Mouse (Mus musculus) heart, embryonic 14.5 days (tissue): ENCODE results near the gene Dcst2. TPM values are rescaled to one million over a fixed set of nuclear protein-coding genes. Genes with fewer than 3 reads are reported as not detected.

ENCODE experiments used
- ATAC-seq: fragments of 200-750 bp; cut with Nextera tagmentation; 2 replicates; pipeline ENCODE4 v1.8.0; 2017; ENCODE audit warnings: low read depth, moderate TSS enrichment; ENCODE audit not compliant: insufficient number of reproducible peaks, insufficient read depth, low FRiP score
- H3K27ac ChIP-seq, 2 experiments: fragments of 200-500 bp in 1 of 2; fragments of 300-500 bp in 1 of 2; sonication (generic) in 1 of 2; replicated peaks in 1 of 2; 2 replicates each; pipeline ENCODE4 v1.5.1; 2012 to 2014; ENCODE audit warnings: low read depth in 2 of 2, low read length in 2 of 2, control low read depth in 1 of 2, mild to moderate bottlenecking in 1 of 2, mixed read lengths in 1 of 2; ENCODE audit not compliant: control insufficient read depth in 1 of 2, insufficient read depth in 1 of 2
- H3K27me3 ChIP-seq: fragments of 300-500 bp; sonication (generic); 2 replicates; pipeline ENCODE4 v1.6.1; 2014; ENCODE audit warnings: mild to moderate bottlenecking, low read length, control low read depth; ENCODE audit not compliant: control insufficient read depth, insufficient read depth
- H3K36me3 ChIP-seq: fragments of 300-500 bp; sonication (generic); 2 replicates; pipeline ENCODE4 v1.6.1; 2014; ENCODE audit warnings: mild to moderate bottlenecking, control low read depth, low read length, mixed read lengths; ENCODE audit not compliant: control insufficient read depth, insufficient read depth
- H3K4me1 ChIP-seq, 2 experiments: fragments of 200-500 bp in 1 of 2; fragments of 300-500 bp in 1 of 2; sonication (generic) in 1 of 2; 2 replicates each; pipeline ENCODE4 v1.6.1; 2012 to 2014; ENCODE audit warnings: low read length in 2 of 2, control low read depth in 1 of 2, mixed read lengths in 1 of 2; ENCODE audit not compliant: control insufficient read depth in 2 of 2, insufficient read depth in 2 of 2
- H3K4me2 ChIP-seq: fragments of 300-500 bp; sonication (generic); 2 replicates; pipeline ENCODE4 v1.6.1; 2014; ENCODE audit warnings: mild to moderate bottlenecking, low read length
- H3K4me3 ChIP-seq, 2 experiments: fragments of 200-500 bp in 1 of 2; fragments of 300-500 bp in 1 of 2; sonication (generic) in 1 of 2; 2 replicates each; pipeline ENCODE4 v1.5.1; 2012 to 2014; ENCODE audit warnings: low read length in 2 of 2, mild to moderate bottlenecking in 2 of 2, control low read depth in 1 of 2, low read depth in 1 of 2, moderate library complexity in 1 of 2; ENCODE audit not compliant: control insufficient read depth in 1 of 2, insufficient read depth in 1 of 2
- H3K9ac ChIP-seq: fragments of 300-500 bp; sonication (generic); 2 replicates; pipeline ENCODE4 v1.6.1; 2014; ENCODE audit warnings: mild to moderate bottlenecking, low read length
- H3K9me3 ChIP-seq: fragments of 300-500 bp; sonication (generic); 2 replicates; pipeline ENCODE4 v1.6.1; 2016; ENCODE audit warnings: low read length, control low read depth; ENCODE audit not compliant: control insufficient read depth
- WGBS: fragments of 180-500 bp; shearing (Covaris S2); extraction: QIAGEN DNeasy Blood & Tissue Kit; methylation state at CpG from one replicate; pipeline ENCODE4 v1.1.7; 2014; 5-methylcytosine and 5-hydroxymethylcytosine counted together
- polyA plus RNA-seq: library from polyadenylated mRNA; unstranded; fragments of >200 nt; fragmentation: Nextera tagmentation; extraction: Ambion mirVana; gene quantifications from 2 replicates; pipeline ENCODE4 v1.2.1, GENCODE M21; 2014

Dcst2 gene
- polyA plus RNA-seq, 1 experiment from 2014 or later: not detected

DNA sequence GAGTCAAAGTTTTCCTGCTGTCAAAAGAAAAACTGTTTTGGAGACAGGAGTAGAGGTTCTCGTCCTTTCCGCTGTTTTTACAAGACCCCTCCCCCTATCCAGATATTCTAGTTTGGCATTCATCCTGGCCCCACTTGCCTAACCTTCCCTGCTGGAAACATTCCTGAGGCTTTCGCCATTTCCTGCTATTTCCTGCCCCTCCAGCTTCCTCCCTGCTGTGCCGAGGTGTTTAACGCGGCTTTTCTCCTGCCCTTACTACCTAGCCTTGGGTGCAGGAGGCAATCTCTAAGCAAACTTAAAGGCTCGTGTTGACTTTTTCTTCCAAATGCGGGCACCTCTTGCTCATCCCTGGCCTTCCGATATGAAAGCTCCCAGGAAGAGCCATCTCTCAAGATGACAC, 57.8 kb downstream of the Dcst2 start:
- Histone ChIP-seq H3K27me3 (no peaks in the 10 kb centered on the region), H3K4me2 (peak overlapping the region; percentile 87), H3K27ac (peak overlapping the region; percentile 91 to 99), H3K4me3 (peak overlapping the region; percentile 59 to 75), H3K9me3 (no peaks in the 10 kb centered on the region), H3K4me1 (peaks cover 14 to 41% of the 10 kb centered on the region in 2 experiments), H3K36me3 (peaks cover 36% of the 10 kb centered on the region), H3K9ac (peak overlapping the region; percentile 84)
- ATAC-seq: no peak
- 0% methylated on average over 9 of the region's 9 CpGs for WGBS

DNA sequence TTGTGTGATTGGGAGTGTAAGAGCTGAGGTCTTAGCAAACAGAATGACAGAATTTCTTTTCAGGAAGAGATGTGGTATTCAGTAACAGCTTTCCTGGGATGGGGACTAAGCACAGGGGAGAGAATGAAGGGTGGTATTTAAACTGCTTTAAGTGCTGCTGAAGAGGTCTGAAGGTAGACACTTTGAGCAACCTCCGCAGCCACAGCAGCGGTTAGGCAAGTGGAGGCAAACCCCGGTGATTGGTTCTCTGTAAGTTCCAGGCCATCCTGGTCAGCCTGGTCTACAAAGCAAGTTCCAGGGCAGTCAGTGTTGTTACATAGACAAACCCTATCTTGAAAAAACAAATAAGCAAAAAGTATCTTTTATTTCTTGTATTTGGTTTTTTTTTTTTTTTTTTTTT, 58.2 kb downstream of the Dcst2 start:
- no peak for ATAC-seq
- H3K4me1 ChIP-seq: peaks cover 14 to 41% of the 10 kb centered on the region in 2 experiments
- WGBS: 8% methylated on average over 3 of the region's 3 CpGs
- H3K4me2 ChIP-seq: peak overlapping the region; percentile 87
- peak overlapping the region; percentile 59 to 75 for H3K4me3 ChIP-seq
- peak overlapping the region; percentile 84 for H3K9ac ChIP-seq
- H3K9me3 ChIP-seq: no peaks in the 10 kb centered on the region
- peaks cover 36% of the 10 kb centered on the region for H3K36me3 ChIP-seq
- H3K27me3 ChIP-seq: no peaks in the 10 kb centered on the region
- peak overlapping the region; percentile 91 to 99 for H3K27ac ChIP-seq

DNA sequence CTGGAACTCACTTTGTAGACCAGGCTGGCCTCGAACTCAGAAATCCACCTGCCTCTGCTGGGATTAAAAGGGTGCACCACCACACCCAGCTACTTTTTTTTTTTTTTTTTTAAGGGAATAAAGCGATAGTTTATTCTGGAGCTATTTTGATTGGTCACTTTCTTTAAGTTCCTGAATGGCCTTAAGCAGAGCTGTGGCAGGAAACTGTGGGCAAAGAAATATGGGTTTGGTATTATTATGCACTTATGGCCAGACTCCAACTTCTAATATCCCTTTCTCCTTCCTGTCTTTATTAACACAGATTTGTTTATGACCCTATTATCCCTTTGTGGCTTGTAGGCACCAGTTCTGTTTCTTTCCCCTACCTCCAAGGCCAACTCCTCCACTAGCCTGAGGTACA, 58.6 kb downstream of the Dcst2 start:
- Histone ChIP-seq H3K36me3 (peaks cover 36% of the 10 kb centered on the region), H3K27me3 (no peaks in the 10 kb centered on the region), H3K4me3 (peak overlapping the region in 1 of 2 experiments; percentile 75; a peak in 2 of 4 replicates), H3K27ac (peak overlapping the region; percentile 82 to 99), H3K9me3 (no peaks in the 10 kb centered on the region), H3K4me1 (peaks cover 14 to 41% of the 10 kb centered on the region in 2 experiments), H3K9ac (peak overlapping the region; percentile 44), H3K4me2 (peak overlapping the region; percentile 87)
- WGBS: 40% methylated on average over 2 of the region's 2 CpGs
- ATAC-seq: no peak

DNA sequence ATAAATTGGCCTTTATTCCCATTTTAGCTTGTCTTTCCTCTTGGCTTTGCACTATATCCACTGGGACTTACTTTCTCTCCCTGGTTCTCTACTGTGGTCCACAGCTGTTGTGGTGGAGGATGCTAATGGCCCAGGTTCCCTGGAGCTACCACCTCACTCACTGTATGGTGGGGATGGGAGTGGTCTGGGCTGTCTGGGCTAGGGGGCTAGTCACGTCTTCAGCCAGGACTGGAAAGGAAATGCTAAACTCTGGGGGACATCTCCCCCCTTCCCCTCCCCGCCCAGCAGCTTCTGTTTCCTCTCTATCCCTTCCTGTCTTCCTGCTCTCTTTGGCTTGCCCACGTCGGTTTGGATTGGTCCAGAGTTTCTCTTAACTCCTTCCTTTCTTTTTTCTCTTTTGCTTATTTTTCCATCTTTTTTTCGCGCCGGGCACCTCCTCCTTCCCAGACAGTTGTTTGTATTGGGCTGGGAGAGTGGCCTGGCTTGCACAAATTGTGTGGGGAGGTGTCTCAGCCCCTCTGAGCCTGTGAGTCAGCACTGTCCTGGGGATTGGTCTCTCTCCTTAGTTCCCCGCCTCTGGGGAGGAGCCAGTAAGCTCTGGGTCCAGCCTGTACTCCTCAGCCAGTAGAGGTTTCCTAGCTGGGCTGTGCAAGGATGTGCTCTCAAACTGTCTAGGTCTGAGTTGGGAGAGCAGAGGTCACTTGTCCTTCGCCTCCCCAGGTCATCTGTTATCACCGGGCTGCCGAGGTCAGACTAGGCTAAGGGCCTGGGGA, 59.4 kb downstream of the Dcst2 start:
- peak overlapping the region; percentile 82 to 99 for H3K27ac ChIP-seq
- peaks cover 14 to 41% of the 10 kb centered on the region in 2 experiments for H3K4me1 ChIP-seq

GRCm38 (mm10) chr3:89421810-89422473, 60.2 kb downstream of the Dcst2 start:
- H3K4me2 ChIP-seq: peak overlapping the region; percentile 87
- peak overlapping the region; percentile 64 to 99 for H3K27ac ChIP-seq
- no peak for ATAC-seq
- H3K27me3 ChIP-seq: no peaks in the 10 kb centered on the region
- peak overlapping the region; percentile 77 for H3K9ac ChIP-seq
- peaks cover 14 to 35% of the 10 kb centered on the region in 2 experiments for H3K4me1 ChIP-seq
- H3K9me3 ChIP-seq: no peaks in the 10 kb centered on the region
- H3K4me3 ChIP-seq: peak overlapping the region; percentile 56 to 75
- peaks cover 37% of the 10 kb centered on the region for H3K36me3 ChIP-seq
- 6% methylated on average over 22 of the region's 22 CpGs for WGBS

More for the DNA sequence above, 59.4 kb downstream of the Dcst2 start:
- H3K9me3 ChIP-seq: no peaks in the 10 kb centered on the region
- peak overlapping the region; percentile 56 to 75 for H3K4me3 ChIP-seq
- H3K36me3 ChIP-seq: peaks cover 36% of the 10 kb centered on the region
- ATAC-seq: peak; percentile 78
- H3K4me2 ChIP-seq: peak overlapping the region; percentile 87
- H3K27me3 ChIP-seq: no peaks in the 10 kb centered on the region
- 2% methylated on average over 11 of the region's 11 CpGs for WGBS
- H3K9ac ChIP-seq: peak overlapping the region; percentile 77

DNA sequence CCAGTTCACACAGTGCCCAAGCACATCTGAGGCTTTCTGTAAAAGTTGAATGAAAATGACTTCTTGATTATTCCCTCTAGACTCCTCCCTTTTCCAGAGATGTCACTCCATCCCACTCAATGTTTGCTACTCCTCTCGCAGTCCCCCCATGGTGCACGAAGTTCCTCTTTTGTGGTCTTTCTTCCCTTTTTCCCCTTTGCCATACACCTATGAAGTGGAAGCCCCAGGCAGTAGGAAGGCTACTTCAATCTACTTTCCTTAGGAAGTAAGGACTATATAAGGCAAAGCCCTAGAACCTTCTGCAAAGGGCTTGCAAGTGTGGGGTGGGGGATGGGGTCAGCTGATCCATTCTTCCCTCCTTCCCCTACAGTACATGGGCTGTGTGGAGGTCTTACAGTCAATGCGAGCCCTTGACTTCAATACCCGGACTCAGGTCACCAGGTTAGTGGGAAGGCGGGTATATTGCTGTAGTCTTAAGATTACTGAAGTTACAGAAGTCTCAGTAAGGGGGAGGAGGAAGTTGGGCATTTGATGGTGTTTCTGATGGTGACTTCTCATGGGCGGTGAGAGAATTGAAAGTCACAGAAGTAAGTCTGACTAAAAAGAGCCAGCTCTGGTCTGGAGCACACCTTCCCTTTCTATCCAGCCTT, 60.9 kb downstream of the Dcst2 start:
- Histone ChIP-seq H3K4me3 (peak overlapping the region; percentile 12 to 75; a peak in 3 of 4 replicates), H3K4me2 (peak overlapping the region; percentile 87), H3K27ac (peak overlapping the region in 1 of 2 experiments; percentile 99; a peak in 2 of 4 replicates), H3K27me3 (no peaks in the 10 kb centered on the region), H3K9ac (peak overlapping the region; percentile 77), H3K9me3 (no peaks in the 10 kb centered on the region), H3K4me1 (peaks cover 14 to 29% of the 10 kb centered on the region in 2 experiments), H3K36me3 (peaks cover 44% of the 10 kb centered on the region)
- 64% methylated on average over 6 of the region's 6 CpGs for WGBS
- ATAC-seq: no peak

GRCm38 (mm10) chr3:89424416-89425140, 62.8 kb downstream of the Dcst2 start:
- H3K4me3 ChIP-seq: no peak overlapping the region
- H3K9me3 ChIP-seq: no peaks in the 10 kb centered on the region
- H3K4me2 ChIP-seq: no peak overlapping the region
- no peak overlapping the region for H3K27ac ChIP-seq
- WGBS: 89% methylated on average over 5 of the region's 5 CpGs
- H3K36me3 ChIP-seq: peaks cover 50% of the 10 kb centered on the region
- no peaks in the 10 kb centered on the region for H3K27me3 ChIP-seq
- ATAC-seq: no peak
- H3K9ac ChIP-seq: no peak overlapping the region
- peaks cover 12 to 29% of the 10 kb centered on the region in 2 experiments for H3K4me1 ChIP-seq
